Mouse (Mus musculus) hindbrain, postnatal 0 days (tissue): ENCODE measurements around the gene Rpe65. TPM values are rescaled to one million over a fixed set of nuclear protein-coding genes. Genes with fewer than 3 reads are reported as not detected.

ENCODE experiments used
- ATAC-seq: fragments of 200-750 bp; cut with Nextera tagmentation; 2 replicates; pipeline ENCODE4 v1.8.0; 2017; ENCODE audit warnings: mild to moderate bottlenecking, moderate TSS enrichment, moderate library complexity
- DNase-seq: peaks from one replicate; pipeline ENCODE4 v3.0.0-alpha.2; 2015; ENCODE audit warnings: low spot score
- H3K27ac ChIP-seq: fragments of 300-500 bp; sonication (generic); 2 replicates; pipeline ENCODE4 v1.5.1; 2014; ENCODE audit warnings: mild to moderate bottlenecking
- H3K27me3 ChIP-seq: fragments of 300-500 bp; sonication (generic); 2 replicates; pipeline ENCODE4 v1.6.1; 2014; ENCODE audit warnings: low read length, mixed read lengths; ENCODE audit not compliant: insufficient read depth
- H3K36me3 ChIP-seq: fragments of 300-500 bp; sonication (generic); 2 replicates; pipeline ENCODE4 v1.6.1; 2014; ENCODE audit warnings: low read length, mixed read lengths; ENCODE audit not compliant: insufficient read depth
- H3K4me1 ChIP-seq: fragments of 300-500 bp; sonication (generic); 2 replicates; pipeline ENCODE4 v1.6.1; 2014; ENCODE audit warnings: antibody characterized with exemption, low read length, mixed read lengths; ENCODE audit not compliant: insufficient read depth
- H3K4me2 ChIP-seq: fragments of 300-500 bp; sonication (generic); 2 replicates; pipeline ENCODE4 v1.6.1; 2014; ENCODE audit warnings: low read depth, mild to moderate bottlenecking, low read length, moderate library complexity, mixed read lengths
- H3K4me3 ChIP-seq: fragments of 300-500 bp; sonication (generic); 2 replicates; pipeline ENCODE4 v1.5.1; 2014; ENCODE audit warnings: low read length
- H3K9ac ChIP-seq: fragments of 300-500 bp; sonication (generic); replicated peaks from 2 replicates; pipeline ENCODE4 v1.6.1; 2014; ENCODE audit warnings: mild to moderate bottlenecking, low read length, moderate library complexity, mixed read lengths
- H3K9me3 ChIP-seq: fragments of 300-500 bp; sonication (generic); 2 replicates; pipeline ENCODE4 v1.6.1; 2016; ENCODE audit warnings: low read length, mixed read lengths
- CTCF ChIP-seq: IDR thresholded peaks from 2 replicates; pipeline ENCODE4 v1.5.1; 2016; ENCODE audit warnings: antibody characterized with exemption, control low read depth, low read depth
- WGBS: fragments of 180-500 bp; shearing (Covaris S2); extraction: QIAGEN DNeasy Blood & Tissue Kit; methylation state at CpG from one replicate; pipeline ENCODE4 v1.1.7; 2014; 5-methylcytosine and 5-hydroxymethylcytosine counted together
- polyA plus RNA-seq: library from polyadenylated mRNA; unstranded; fragments of >200 nt; fragmentation: Nextera tagmentation; extraction: Ambion mirVana; gene quantifications from 2 replicates; pipeline ENCODE4 v1.2.1, GENCODE M21; 2015
- total RNA-seq: library from RNA; depleted of rRNA; stranded (reverse); fragments of >200 nt; gene quantifications from 2 replicates; pipeline ENCODE4 v1.2.3, GENCODE M21; 2014; rRNA removed

Gene Rpe65
- total RNA-seq, result not detected in 2 replicates
- not detected in 2 replicates for polyA plus RNA-seq

GRCm38 (mm10) chr3:159598875-159599274 is at the start of gene Rpe65:
Gene Rpe65 (plus strand): TSS chr3:159599175.
- no peak within 1 kb of the TSS for H3K9ac ChIP-seq
- ATAC-seq, result no peak
- H3K36me3 ChIP-seq, result no peaks in the 10 kb centered on the region
- H3K4me1 ChIP-seq, result no peaks in the 10 kb centered on the region
- no peak within 1 kb of the TSS for H3K27ac ChIP-seq
- H3K9me3 ChIP-seq, result no peaks in the 10 kb centered on the region
- no peak within 1 kb of the TSS for H3K4me2 ChIP-seq
- H3K27me3 ChIP-seq, result no peaks in the 10 kb centered on the region
- H3K4me3 ChIP-seq, result no peak within 1 kb of the TSS
- TF ChIP-seq CTCF, result no peak
- DNase-seq, result no peak
- 61% methylated on average over 1 of the region's 1 CpGs for WGBS

GRCm38 (mm10) chr3:159550224-159550623 is 48.8 kb upstream of the Rpe65 start:
- no peak overlapping the region for H3K9ac ChIP-seq
- no peak overlapping the region for H3K4me2 ChIP-seq
- H3K4me3 ChIP-seq, result no peak overlapping the region
- no peaks in the 10 kb centered on the region for H3K27me3 ChIP-seq
- ATAC-seq (no peak), DNase-seq (no peak)
- H3K27ac ChIP-seq, result no peak overlapping the region
- H3K9me3 ChIP-seq, result no peaks in the 10 kb centered on the region
- H3K4me1 ChIP-seq, result no peaks in the 10 kb centered on the region
- no peak for TF ChIP-seq CTCF
- no peaks in the 10 kb centered on the region for H3K36me3 ChIP-seq

- ATAC-seq (no peak), DNase-seq (no peak)
- H3K4me2 ChIP-seq, result no peak overlapping the region
- H3K4me1 ChIP-seq, result no peaks in the 10 kb centered on the region
- no peak overlapping the region for H3K27ac ChIP-seq
- no peaks in the 10 kb centered on the region for H3K27me3 ChIP-seq
- TF ChIP-seq CTCF, result no peak
- H3K4me3 ChIP-seq, result no peak overlapping the region
- H3K9ac ChIP-seq, result no peak overlapping the region
- WGBS, result 56% methylated on average over 1 of the region's 1 CpGs
- H3K36me3 ChIP-seq, result no peaks in the 10 kb centered on the region
- no peaks in the 10 kb centered on the region for H3K9me3 ChIP-seq
Measured at GRCm38 (mm10) chr3:159614977-159615376, 16.0 kb downstream of the Rpe65 start.

GRCm38 (mm10) chr3:159621026-159621425 is 22.1 kb downstream of the Rpe65 start:
- H3K4me1 ChIP-seq, result no peaks in the 10 kb centered on the region
- WGBS, result 81% methylated on average over 1 of the region's 1 CpGs
- H3K36me3 ChIP-seq, result no peaks in the 10 kb centered on the region
- H3K9ac ChIP-seq, result no peak overlapping the region
- H3K9me3 ChIP-seq, result no peaks in the 10 kb centered on the region
- no peak overlapping the region for H3K4me3 ChIP-seq
- no peak for DNase-seq
- no peak overlapping the region for H3K27ac ChIP-seq
- no peak for ATAC-seq
- no peak for TF ChIP-seq CTCF
- H3K27me3 ChIP-seq, result no peaks in the 10 kb centered on the region
- no peak overlapping the region for H3K4me2 ChIP-seq

DNA sequence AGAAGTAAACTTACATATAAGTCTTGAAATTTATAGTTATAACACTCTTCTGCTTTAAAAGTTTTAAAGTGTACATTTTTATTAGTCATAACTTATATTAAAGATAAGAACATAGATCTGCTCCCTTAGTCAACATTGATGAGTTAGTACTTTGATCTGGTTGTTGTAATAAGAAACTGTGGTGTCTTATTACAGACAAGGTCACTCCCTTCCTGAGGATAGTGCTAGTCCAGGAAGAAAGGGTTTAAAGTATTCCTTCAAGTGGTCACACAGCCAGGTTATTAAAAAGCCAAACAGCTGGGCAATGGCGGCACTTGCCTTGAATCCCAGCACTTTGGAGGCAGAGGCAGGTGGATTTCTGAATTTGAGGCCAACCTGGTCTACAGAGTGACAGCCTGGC is 25.0 kb downstream of the Rpe65 start:
- 90% methylated on average over 1 of the region's 1 CpGs for WGBS

GRCm38 (mm10) chr3:159660741-159661140 is 61.8 kb downstream of the Rpe65 start:
- H3K27ac ChIP-seq, result no peak overlapping the region
- no peak for ATAC-seq
- no peak overlapping the region for H3K9ac ChIP-seq
- H3K27me3 ChIP-seq, result no peaks in the 10 kb centered on the region
- no peak overlapping the region for H3K4me3 ChIP-seq
- peak; percentile 2 for DNase-seq
- no peaks in the 10 kb centered on the region for H3K4me1 ChIP-seq
- no peaks in the 10 kb centered on the region for H3K36me3 ChIP-seq
- 59% methylated on average over 1 of the region's 1 CpGs for WGBS
- no peaks in the 10 kb centered on the region for H3K9me3 ChIP-seq
- TF ChIP-seq CTCF, result no peak
- H3K4me2 ChIP-seq, result no peak overlapping the region

More for the DNA sequence above, 25.0 kb downstream of the Rpe65 start:
- H3K4me2 ChIP-seq, result no peak overlapping the region
- H3K4me1 ChIP-seq, result no peaks in the 10 kb centered on the region
- no peaks in the 10 kb centered on the region for H3K27me3 ChIP-seq
- H3K27ac ChIP-seq, result no peak overlapping the region
- ATAC-seq (no peak), DNase-seq (no peak)
- H3K9ac ChIP-seq, result no peak overlapping the region
- no peaks in the 10 kb centered on the region for H3K36me3 ChIP-seq
- no peaks in the 10 kb centered on the region for H3K9me3 ChIP-seq
- TF ChIP-seq CTCF, result no peak
- no peak overlapping the region for H3K4me3 ChIP-seq

DNA sequence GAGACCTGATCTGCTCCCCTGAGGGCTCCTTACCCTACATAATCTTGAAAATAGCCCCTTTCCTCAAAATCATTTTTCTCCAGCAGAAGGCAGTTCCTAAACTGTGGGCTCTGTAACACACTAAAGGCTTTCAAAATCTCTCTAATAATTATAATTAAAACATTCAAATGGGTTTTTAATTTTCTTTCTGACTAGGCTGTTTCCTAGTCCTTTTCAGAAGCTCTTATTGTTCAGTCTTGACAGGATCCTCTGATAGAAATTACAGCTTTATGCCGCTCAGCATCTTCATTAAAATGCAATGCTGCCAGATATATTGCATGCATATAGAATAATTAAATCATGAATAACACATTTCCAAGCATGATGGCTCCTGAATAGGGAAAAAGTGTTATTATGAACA is 64.4 kb downstream of the Rpe65 start:
- Histone ChIP-seq H3K9ac (no peak overlapping the region), H3K27me3 (no peaks in the 10 kb centered on the region), H3K27ac (no peak overlapping the region), H3K4me2 (no peak overlapping the region), H3K4me3 (no peak overlapping the region), H3K9me3 (no peaks in the 10 kb centered on the region), H3K4me1 (no peaks in the 10 kb centered on the region), H3K36me3 (no peaks in the 10 kb centered on the region)
- ATAC-seq (no peak), DNase-seq (peak; percentile 4)
- 49% methylated on average over 1 of the region's 1 CpGs for whole genome bisulfite sequencing
- no peak for TF ChIP-seq CTCF

Other genes with a start within 250 kb of the Rpe65 start
- 2.8 TPM in 2 replicates for gene Depdc1a, start 103.7 kb upstream of the Rpe65 start, total RNA-seq
- gene Depdc1a, start 103.7 kb upstream of the Rpe65 start, polyA plus RNA-seq, result 2.4 and 3.6 TPM in 2 replicates
- gene Wls, start 240.5 kb downstream of the Rpe65 start, total RNA-seq, result 26.1 and 41.3 TPM in 2 replicates
- 57.3 and 59.2 TPM in 2 replicates for gene Wls, start 240.5 kb downstream of the Rpe65 start, polyA plus RNA-seq